Mouse (Mus musculus) liver, adult 10 weeks (tissue): ENCODE results near the gene Csn1s1. TPM values are rescaled to one million over a fixed set of nuclear protein-coding genes. Genes with fewer than 3 reads are reported as not detected.

ENCODE experiments used
- polyA plus RNA-seq: library from polyadenylated mRNA; stranded (reverse); fragments of 350-450 nt; fragmentation: Illumina TruSeq; extraction: RNeasy Lipid Tissue Mini Kit (QIAGEN cat#74804); gene quantifications from one replicate; pipeline ENCODE4 v1.2.3, GENCODE M21; 2014; ENCODE audit warnings: low read depth, low replicate concordance

The Csn1s1 gene
- not detected for polyA plus RNA-seq

DNA sequence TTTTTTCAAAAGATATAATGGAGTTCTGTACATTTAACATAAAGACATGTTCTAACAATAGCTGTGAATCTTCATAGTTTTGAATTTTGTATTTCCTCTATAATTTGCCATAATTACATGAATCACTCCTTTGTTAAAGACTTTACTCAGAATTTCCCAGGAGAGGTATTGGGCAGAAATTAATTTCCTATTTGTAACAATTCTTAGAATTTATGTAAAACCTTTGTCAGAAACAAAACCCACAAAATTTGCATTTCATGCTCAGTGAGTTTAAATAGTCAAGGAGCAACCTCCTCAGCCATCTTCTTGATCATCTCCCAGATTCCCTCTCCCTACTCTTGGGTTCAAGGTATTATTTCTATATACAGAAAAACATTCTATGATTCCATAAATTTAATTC, at the start of gene Csn1s1:
Gene Csn1s1, plus strand, starts transcription at position 301 of the 400 bp plus-strand sequence.

DNA sequence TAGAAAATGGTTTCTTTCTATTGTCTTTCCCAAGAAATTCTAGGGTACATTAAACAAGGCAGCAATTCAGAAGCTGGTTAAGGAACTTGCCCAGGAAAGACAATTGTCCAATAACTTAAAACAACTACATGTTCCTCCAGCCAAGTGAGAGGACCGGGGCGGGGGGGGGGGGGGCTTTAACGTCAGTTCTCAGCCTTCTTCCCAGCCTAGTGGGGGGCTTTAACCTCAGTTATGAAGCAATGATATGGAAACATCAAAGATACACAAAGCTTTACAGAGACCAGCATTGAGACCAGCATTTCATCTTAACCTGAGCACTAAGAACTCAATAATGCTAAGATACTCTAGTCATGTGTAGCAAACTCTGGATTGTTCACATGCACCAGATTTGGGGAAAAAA, 33.5 kb downstream of the Csn1s1 start, which contains the start of gene Csn2:
Gene Csn2, minus strand, starts transcription at position 101 of the 400 bp plus-strand sequence.

Other genes starting within 250 kb of the Csn1s1 start
- 4.3 TPM for gene Ugt2b38, start 242.0 kb upstream of the Csn1s1 start, polyA plus RNA-seq
- gene Ugt2a2, start 183.9 kb upstream of the Csn1s1 start, polyA plus RNA-seq = not detected
- gene Gm43638, start 179.4 kb upstream of the Csn1s1 start, polyA plus RNA-seq = not detected
- gene Ugt2a1, start 175.3 kb upstream of the Csn1s1 start, polyA plus RNA-seq = not detected
- 180 TPM for gene Sult1b1, start 128.0 kb upstream of the Csn1s1 start, polyA plus RNA-seq
- 893 TPM for gene Sult1d1, start 97.2 kb upstream of the Csn1s1 start, polyA plus RNA-seq
- 4.5 TPM for gene Sult1e1, start 74.6 kb upstream of the Csn1s1 start, polyA plus RNA-seq
- not detected for gene Csn2, start 33.4 kb downstream of the Csn1s1 start, polyA plus RNA-seq
- gene Csn1s2a, start 108.4 kb downstream of the Csn1s1 start, polyA plus RNA-seq = not detected
- not detected for gene Csn1s2b, start 141.9 kb downstream of the Csn1s1 start, polyA plus RNA-seq
- gene Prr27, start 159.5 kb downstream of the Csn1s1 start, polyA plus RNA-seq = not detected
- gene Odam, start 218.8 kb downstream of the Csn1s1 start, polyA plus RNA-seq = not detected